Mouse (Mus musculus): ENCODE measurements around the gene Dennd1b. TPM values are rescaled to one million over a fixed set of nuclear protein-coding genes. Genes with fewer than 3 reads are reported as not detected.
A peak's percentile ranks its signal among the peaks of the same experiment; 100 is the strongest.

Gene Dennd1b
- polyA plus RNA-seq, 1 experiment from 2014 or later, result 14.3 TPM

- no peaks in the 10 kb centered on the region for H3K9me3 ChIP-seq (replicated peaks; ENCODE audit: control insufficient read depth, low read length)
- H3K9ac ChIP-seq (ENCODE audit: low read depth, low read length), result no peak overlapping the region
- H3K4me1 ChIP-seq (ENCODE audit: control insufficient read depth, insufficient read depth, low read length), result peaks cover 8% of the 10 kb centered on the region; the same call in 1 of the 2 replicates
- no peak for ATAC-seq (replicated peaks; ENCODE audit: insufficient number of reproducible peaks, low FRiP score, low TSS enrichment)
- no peaks in the 10 kb centered on the region for H3K36me3 ChIP-seq (ENCODE audit: control insufficient read depth, insufficient read depth, low read length)
- WGBS (ENCODE audit: insufficient replicate concordance), result 87% methylated on average over 7 of the region's 7 CpGs
- no peak overlapping the region for H3K4me3 ChIP-seq (ENCODE audit: low read depth, low read length)
- H3K27me3 ChIP-seq (ENCODE audit: control insufficient read depth, insufficient read depth, low read length), result no peaks in the 10 kb centered on the region
- no peak overlapping the region for H3K27ac ChIP-seq (ENCODE audit: low read depth, low read length)
- no peak overlapping the region for H3K4me2 ChIP-seq
Measured at GRCm38 (mm10) chr1:138967450-138967849, 4.2 kb downstream of the Dennd1b start.

- H3K4me2 ChIP-seq, result no peak overlapping the region
- H3K27ac ChIP-seq (ENCODE audit: low read depth, low read length), result no peak overlapping the region
- WGBS (ENCODE audit: insufficient replicate concordance), result 71% methylated on average over 4 of the region's 4 CpGs
Measured at GRCm38 (mm10) chr1:138970053-138970452, 6.8 kb downstream of the Dennd1b start.

DNA sequence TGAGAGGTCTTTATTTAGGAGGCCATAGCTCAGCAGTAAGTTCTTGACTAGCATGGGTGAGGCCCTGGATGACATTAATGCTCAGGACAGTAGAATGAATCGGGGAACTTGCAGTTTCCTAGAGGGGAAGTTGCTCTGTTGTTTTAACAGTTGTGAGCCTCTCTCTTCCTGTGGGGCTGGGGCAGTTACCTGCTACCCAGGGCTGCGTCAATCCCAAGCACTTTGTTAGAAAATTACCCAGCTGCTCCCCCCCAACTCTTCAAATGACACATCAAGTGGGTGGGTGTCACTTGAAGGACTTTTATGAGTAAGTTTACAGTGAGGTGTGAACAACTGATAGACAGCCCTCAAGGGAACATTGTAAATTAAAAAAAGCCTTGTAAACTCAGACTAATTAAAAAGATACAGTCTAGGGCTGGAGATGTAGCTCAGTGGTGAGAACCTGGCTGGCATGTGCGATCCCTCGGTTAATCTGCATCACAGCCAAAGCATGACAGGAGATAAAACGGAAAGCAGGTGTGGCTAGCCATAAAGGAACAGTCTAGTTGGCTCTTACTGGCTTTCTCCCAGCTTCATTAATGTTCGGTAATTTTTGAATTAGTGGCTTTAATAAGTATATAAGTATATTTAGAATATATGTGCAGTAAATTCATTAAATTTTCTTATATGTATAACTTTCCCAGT is 10.4 kb downstream of the Dennd1b start:
- no peak; the same call in 1 of the 2 replicates for ATAC-seq (replicated peaks; ENCODE audit: insufficient number of reproducible peaks, low FRiP score, low TSS enrichment)
- no peak overlapping the region for H3K27ac ChIP-seq (ENCODE audit: low read depth, low read length)
- no peak overlapping the region for H3K9ac ChIP-seq (ENCODE audit: low read depth, low read length)
- H3K4me2 ChIP-seq, result no peak overlapping the region
- H3K27me3 ChIP-seq (ENCODE audit: control insufficient read depth, insufficient read depth, low read length), result no peaks in the 10 kb centered on the region
- H3K36me3 ChIP-seq (ENCODE audit: control insufficient read depth, insufficient read depth, low read length), result no peaks in the 10 kb centered on the region
- H3K4me3 ChIP-seq (ENCODE audit: low read depth, low read length), result no peak overlapping the region
- H3K4me1 ChIP-seq (ENCODE audit: control insufficient read depth, insufficient read depth, low read length), result peaks cover 5% of the 10 kb centered on the region
- 63% methylated on average over 6 of the region's 6 CpGs for WGBS (ENCODE audit: insufficient replicate concordance)
- H3K9me3 ChIP-seq (replicated peaks; ENCODE audit: control insufficient read depth, low read length), result no peaks in the 10 kb centered on the region

More at GRCm38 (mm10) chr1:138970053-138970452, 6.8 kb downstream of the Dennd1b start:
- ATAC-seq (replicated peaks; ENCODE audit: insufficient number of reproducible peaks, low FRiP score, low TSS enrichment), result no peak
- Histone ChIP-seq H3K27me3 (ENCODE audit: control insufficient read depth, insufficient read depth, low read length) (no peaks in the 10 kb centered on the region), H3K36me3 (ENCODE audit: control insufficient read depth, insufficient read depth, low read length) (no peaks in the 10 kb centered on the region), H3K9me3 (replicated peaks; ENCODE audit: control insufficient read depth, low read length) (no peaks in the 10 kb centered on the region), H3K4me3 (ENCODE audit: low read depth, low read length) (no peak overlapping the region), H3K4me1 (ENCODE audit: control insufficient read depth, insufficient read depth, low read length) (peaks cover 10% of the 10 kb centered on the region), H3K9ac (ENCODE audit: low read depth, low read length) (no peak overlapping the region)

DNA sequence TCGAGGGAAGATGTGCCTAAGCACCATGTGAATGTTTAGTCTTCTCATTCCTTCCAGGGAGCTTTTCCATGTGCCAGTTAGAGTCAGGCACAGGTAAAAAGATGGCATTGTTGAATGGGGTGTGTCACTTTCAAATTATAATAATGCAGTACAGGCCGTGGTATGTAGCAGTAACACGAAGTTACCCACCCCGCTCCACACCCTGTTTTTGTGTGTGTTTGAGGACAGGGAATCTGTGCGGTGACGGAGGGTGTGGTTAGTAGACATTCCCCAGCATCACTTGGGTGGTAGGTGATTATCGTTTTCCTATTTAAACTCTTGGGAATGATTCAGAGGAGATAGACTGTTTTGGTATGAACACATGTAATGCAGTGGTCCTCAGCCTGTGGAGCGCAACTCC is 11.6 kb downstream of the Dennd1b start:
- no peak overlapping the region for H3K27ac ChIP-seq (ENCODE audit: low read depth, low read length)
- no peaks in the 10 kb centered on the region for H3K9me3 ChIP-seq (replicated peaks; ENCODE audit: control insufficient read depth, low read length)
- 81% methylated on average over 8 of the region's 8 CpGs for WGBS (ENCODE audit: insufficient replicate concordance)
- no peak overlapping the region for H3K9ac ChIP-seq (ENCODE audit: low read depth, low read length)
- H3K4me2 ChIP-seq, result no peak overlapping the region
- no peaks in the 10 kb centered on the region for H3K27me3 ChIP-seq (ENCODE audit: control insufficient read depth, insufficient read depth, low read length)
- no peak overlapping the region for H3K4me3 ChIP-seq (ENCODE audit: low read depth, low read length)
- H3K36me3 ChIP-seq (ENCODE audit: control insufficient read depth, insufficient read depth, low read length), result no peaks in the 10 kb centered on the region
- peaks cover 5% of the 10 kb centered on the region for H3K4me1 ChIP-seq (ENCODE audit: control insufficient read depth, insufficient read depth, low read length)
- ATAC-seq (replicated peaks; ENCODE audit: insufficient number of reproducible peaks, low FRiP score, low TSS enrichment), result no peak

- Histone ChIP-seq H3K4me1 (ENCODE audit: control insufficient read depth, insufficient read depth, low read length) (peaks cover 5% of the 10 kb centered on the region), H3K4me3 (ENCODE audit: low read depth, low read length) (no peak overlapping the region), H3K9me3 (replicated peaks; ENCODE audit: control insufficient read depth, low read length) (no peaks in the 10 kb centered on the region), H3K27me3 (ENCODE audit: control insufficient read depth, insufficient read depth, low read length) (no peaks in the 10 kb centered on the region), H3K9ac (ENCODE audit: low read depth, low read length) (no peak overlapping the region), H3K36me3 (ENCODE audit: control insufficient read depth, insufficient read depth, low read length) (no peaks in the 10 kb centered on the region), H3K4me2 (no peak overlapping the region), H3K27ac (ENCODE audit: low read depth, low read length) (no peak overlapping the region)
- WGBS (ENCODE audit: insufficient replicate concordance), result 40% methylated on average over 1 of the region's 1 CpGs
- ATAC-seq (replicated peaks; ENCODE audit: insufficient number of reproducible peaks, low FRiP score, low TSS enrichment), result no peak
Measured at GRCm38 (mm10) chr1:138975945-138976344, 12.7 kb downstream of the Dennd1b start.

DNA sequence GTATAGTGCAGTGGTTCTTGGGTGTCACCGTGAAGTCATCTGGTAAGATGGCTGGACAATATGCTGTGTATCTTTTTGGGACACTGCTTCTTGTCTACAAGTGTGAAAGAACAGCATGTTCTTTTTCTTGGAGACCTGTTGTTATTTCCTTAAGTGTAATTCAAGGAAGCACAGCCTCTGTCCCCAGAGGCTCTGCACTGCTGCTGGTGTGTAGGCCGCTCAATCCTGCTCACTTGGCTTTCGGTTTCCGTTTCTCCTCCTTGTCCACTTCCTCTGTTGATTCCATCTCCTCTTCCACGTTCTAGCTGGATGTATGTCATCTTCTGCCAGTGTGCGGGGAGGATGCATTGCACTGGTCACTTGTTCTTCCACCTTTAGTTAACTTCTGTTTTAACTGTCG is 19.0 kb downstream of the Dennd1b start:
- WGBS (ENCODE audit: insufficient replicate concordance), result 69% methylated on average over 7 of the region's 7 CpGs
- Histone ChIP-seq H3K36me3 (ENCODE audit: control insufficient read depth, insufficient read depth, low read length) (no peaks in the 10 kb centered on the region), H3K9me3 (replicated peaks; ENCODE audit: control insufficient read depth, low read length) (no peaks in the 10 kb centered on the region), H3K4me3 (ENCODE audit: low read depth, low read length) (no peak overlapping the region), H3K27ac (ENCODE audit: low read depth, low read length) (no peak overlapping the region), H3K9ac (ENCODE audit: low read depth, low read length) (no peak overlapping the region), H3K27me3 (ENCODE audit: control insufficient read depth, insufficient read depth, low read length) (no peaks in the 10 kb centered on the region), H3K4me2 (no peak overlapping the region), H3K4me1 (ENCODE audit: control insufficient read depth, insufficient read depth, low read length) (peaks cover 14% of the 10 kb centered on the region)
- no peak for ATAC-seq (replicated peaks; ENCODE audit: insufficient number of reproducible peaks, low FRiP score, low TSS enrichment)

DNA sequence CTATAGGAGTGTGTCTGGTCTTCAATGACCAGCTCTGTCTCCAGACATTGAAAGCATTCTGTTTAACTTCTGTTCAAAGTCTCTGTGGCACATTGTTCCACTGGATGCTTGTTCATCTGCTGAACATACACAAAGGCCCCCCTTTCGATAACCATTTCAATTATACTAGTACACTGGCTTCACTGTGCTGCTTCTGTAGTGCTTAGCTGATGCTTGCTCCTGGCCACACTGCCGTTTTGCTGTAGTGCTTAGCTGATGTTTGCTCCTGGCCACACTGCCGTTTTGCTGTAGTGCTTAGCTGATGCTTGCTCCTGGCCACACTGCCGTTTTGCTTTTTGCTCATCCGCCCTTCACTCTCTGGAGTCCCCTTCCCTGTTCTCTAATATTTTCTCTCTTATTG is 19.4 kb downstream of the Dennd1b start:
- Histone ChIP-seq H3K27ac (ENCODE audit: low read depth, low read length) (0 out of 2 replicates have a peak overlapping the region, but pooled peaks have one; percentile 6), H3K9ac (ENCODE audit: low read depth, low read length) (no peak overlapping the region), H3K4me1 (ENCODE audit: control insufficient read depth, insufficient read depth, low read length) (peaks cover 16% of the 10 kb centered on the region), H3K4me3 (ENCODE audit: low read depth, low read length) (no peak overlapping the region), H3K36me3 (ENCODE audit: control insufficient read depth, insufficient read depth, low read length) (no peaks in the 10 kb centered on the region), H3K27me3 (ENCODE audit: control insufficient read depth, insufficient read depth, low read length) (no peaks in the 10 kb centered on the region), H3K4me2 (no peak overlapping the region), H3K9me3 (replicated peaks; ENCODE audit: control insufficient read depth, low read length) (no peaks in the 10 kb centered on the region)
- ATAC-seq (replicated peaks; ENCODE audit: insufficient number of reproducible peaks, low FRiP score, low TSS enrichment), result no peak
- WGBS (ENCODE audit: insufficient replicate concordance), result 75% methylated on average over 5 of the region's 5 CpGs

GRCm38 (mm10) chr1:138983064-138983463 is 19.8 kb downstream of the Dennd1b start:
- Histone ChIP-seq H3K9me3 (replicated peaks; ENCODE audit: control insufficient read depth, low read length) (no peaks in the 10 kb centered on the region), H3K4me3 (ENCODE audit: low read depth, low read length) (no peak overlapping the region), H3K9ac (ENCODE audit: low read depth, low read length) (no peak overlapping the region), H3K4me1 (ENCODE audit: control insufficient read depth, insufficient read depth, low read length) (peaks cover 16% of the 10 kb centered on the region), H3K36me3 (ENCODE audit: control insufficient read depth, insufficient read depth, low read length) (no peaks in the 10 kb centered on the region), H3K27ac (ENCODE audit: low read depth, low read length) (no peak overlapping the region), H3K27me3 (ENCODE audit: control insufficient read depth, insufficient read depth, low read length) (no peaks in the 10 kb centered on the region), H3K4me2 (no peak overlapping the region)
- ATAC-seq (replicated peaks; ENCODE audit: insufficient number of reproducible peaks, low FRiP score, low TSS enrichment), result no peak
- 67% methylated on average over 2 of the region's 2 CpGs for WGBS (ENCODE audit: insufficient replicate concordance)

DNA sequence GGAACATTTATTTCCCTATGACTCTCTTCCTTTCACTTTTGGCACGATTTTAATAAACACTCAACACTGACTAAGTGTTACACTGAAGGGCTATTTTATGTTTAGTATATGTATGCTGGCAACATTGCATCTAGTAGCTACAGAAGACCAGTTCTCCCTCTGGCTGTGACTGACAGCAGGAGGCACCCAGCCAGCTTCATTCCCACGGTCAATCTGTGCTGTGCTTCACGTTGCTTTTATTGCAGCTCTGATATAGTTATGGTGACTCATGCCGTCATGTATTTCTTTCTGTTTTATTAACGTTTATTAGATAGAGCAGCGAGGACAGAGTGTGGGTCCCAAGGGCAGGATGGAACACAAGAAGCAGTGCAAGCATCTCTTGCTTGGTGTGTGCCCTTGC is 20.2 kb downstream of the Dennd1b start:
- WGBS (ENCODE audit: insufficient replicate concordance), result 64% methylated on average over 6 of the region's 6 CpGs
- Histone ChIP-seq H3K4me1 (ENCODE audit: control insufficient read depth, insufficient read depth, low read length) (peaks cover 16% of the 10 kb centered on the region), H3K4me3 (ENCODE audit: low read depth, low read length) (no peak overlapping the region), H3K9me3 (replicated peaks; ENCODE audit: control insufficient read depth, low read length) (no peaks in the 10 kb centered on the region), H3K27me3 (ENCODE audit: control insufficient read depth, insufficient read depth, low read length) (no peaks in the 10 kb centered on the region), H3K27ac (ENCODE audit: low read depth, low read length) (no peak overlapping the region), H3K9ac (ENCODE audit: low read depth, low read length) (no peak overlapping the region), H3K4me2 (no peak overlapping the region), H3K36me3 (ENCODE audit: control insufficient read depth, insufficient read depth, low read length) (no peaks in the 10 kb centered on the region)
- ATAC-seq (replicated peaks; ENCODE audit: insufficient number of reproducible peaks, low FRiP score, low TSS enrichment), result no peak
